Mouse (Mus musculus): Measurements from ENCODE around the gene Plekha4.
A peak's percentile ranks its signal among the peaks of the same experiment; 100 is the strongest.
"Not testable (repeated sequence)": the region's sequence is repeated elsewhere in the genome, so short reads cannot be mapped to it uniquely, and the experiment has no call there.

Gene Plekha4

GRCm38 (mm10) chr7:45525809-45526473 is at the start of gene Plekha4, which contains the start of gene Ppp1r15a:
Gene Plekha4 (plus strand): TSS chr7:45526330.
Gene Ppp1r15a (minus strand): TSS chr7:45526268.
- DNase-seq (ENCODE audit: low spot score in 2 of 2) = peak; percentile 95 to 96

GRCm38 (mm10) chr7:45476453-45476852 is 49.7 kb upstream of the Plekha4 start:
- no peak for DNase-seq (ENCODE audit: low spot score in 2 of 2)

- DNase-seq (ENCODE audit: low spot score in 2 of 2) = peak; percentile 68 to 80
These were observed 49.1 kb upstream of the Plekha4 start for GRCm38 (mm10) chr7:45477003-45477402.

GRCm38 (mm10) chr7:45478774-45479173 is 47.4 kb upstream of the Plekha4 start:
- DNase-seq (ENCODE audit: low spot score in 2 of 2) = no peak

DNA sequence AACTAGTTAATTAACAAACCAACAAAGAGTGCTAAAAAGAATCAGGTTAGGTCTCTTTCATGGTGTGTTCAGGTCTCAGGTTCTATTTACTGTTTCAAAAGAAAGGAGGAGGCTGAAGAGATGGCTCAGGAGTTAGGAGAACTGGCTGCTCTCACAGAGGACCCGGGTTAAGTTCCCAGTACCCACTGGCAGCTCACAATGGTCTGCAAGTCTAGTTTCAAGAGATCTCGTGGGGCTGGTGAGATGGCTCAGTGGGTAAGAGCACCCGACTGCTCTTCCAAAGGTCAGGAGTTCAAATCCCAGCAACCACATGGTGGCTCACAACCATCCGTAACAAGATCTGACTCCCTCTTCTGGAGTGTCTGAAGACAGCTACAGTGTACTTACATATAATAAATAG is 45.8 kb upstream of the Plekha4 start:
- DNase-seq (ENCODE audit: low spot score in 2 of 2) = not testable (repeated sequence)

- peak; percentile 79 to 82 for DNase-seq (ENCODE audit: low spot score in 2 of 2)
These were observed 44.7 kb upstream of the Plekha4 start, which contains the start of gene Tulp2 for GRCm38 (mm10) chr7:45481374-45481927. Gene Tulp2 (plus strand): TSS chr7:45481877.

DNA sequence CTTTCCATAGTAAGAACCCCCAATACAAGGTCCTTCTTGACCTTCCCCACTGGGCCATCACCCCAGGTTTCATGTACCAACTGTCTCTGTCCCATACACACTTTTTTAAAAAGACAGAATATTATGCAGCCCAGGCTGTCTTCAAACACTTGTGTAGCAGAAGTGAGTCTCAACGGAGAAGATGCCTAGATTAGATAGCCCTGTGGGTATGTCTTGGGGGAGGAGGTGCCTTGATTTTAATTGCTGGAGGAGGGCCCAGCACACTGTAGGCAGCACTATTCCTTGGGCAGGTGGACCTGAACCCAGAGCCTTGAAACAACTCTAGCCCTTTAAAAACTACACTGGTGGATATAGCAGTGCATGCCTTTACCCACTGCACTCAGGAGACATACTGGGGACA is 44.0 kb upstream of the Plekha4 start:
- no peak for DNase-seq (ENCODE audit: low spot score in 2 of 2)

DNA sequence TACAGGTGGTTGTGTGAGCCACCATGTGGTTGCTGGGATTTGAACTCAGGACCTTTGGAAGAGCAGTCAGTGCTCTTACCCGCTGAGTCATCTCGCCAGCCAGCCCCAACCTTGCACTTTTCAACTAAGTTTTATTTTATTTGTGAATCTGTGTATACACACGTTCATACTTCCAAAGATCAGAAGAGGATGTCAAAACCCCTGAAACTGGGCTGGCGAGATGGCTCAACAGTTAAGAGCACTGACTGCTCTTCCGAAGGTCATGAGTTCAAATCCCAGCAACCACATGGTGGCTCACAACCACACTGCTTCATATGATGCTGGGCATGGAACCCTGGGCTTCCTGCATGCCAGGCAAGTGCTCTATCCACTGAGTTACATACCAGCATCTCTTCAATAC is 41.1 kb upstream of the Plekha4 start:
- not testable (repeated sequence) for DNase-seq (ENCODE audit: low spot score in 2 of 2)

GRCm38 (mm10) chr7:45486158-45486557 is 40.0 kb upstream of the Plekha4 start:
- DNase-seq (ENCODE audit: low spot score in 2 of 2) = no peak

DNA sequence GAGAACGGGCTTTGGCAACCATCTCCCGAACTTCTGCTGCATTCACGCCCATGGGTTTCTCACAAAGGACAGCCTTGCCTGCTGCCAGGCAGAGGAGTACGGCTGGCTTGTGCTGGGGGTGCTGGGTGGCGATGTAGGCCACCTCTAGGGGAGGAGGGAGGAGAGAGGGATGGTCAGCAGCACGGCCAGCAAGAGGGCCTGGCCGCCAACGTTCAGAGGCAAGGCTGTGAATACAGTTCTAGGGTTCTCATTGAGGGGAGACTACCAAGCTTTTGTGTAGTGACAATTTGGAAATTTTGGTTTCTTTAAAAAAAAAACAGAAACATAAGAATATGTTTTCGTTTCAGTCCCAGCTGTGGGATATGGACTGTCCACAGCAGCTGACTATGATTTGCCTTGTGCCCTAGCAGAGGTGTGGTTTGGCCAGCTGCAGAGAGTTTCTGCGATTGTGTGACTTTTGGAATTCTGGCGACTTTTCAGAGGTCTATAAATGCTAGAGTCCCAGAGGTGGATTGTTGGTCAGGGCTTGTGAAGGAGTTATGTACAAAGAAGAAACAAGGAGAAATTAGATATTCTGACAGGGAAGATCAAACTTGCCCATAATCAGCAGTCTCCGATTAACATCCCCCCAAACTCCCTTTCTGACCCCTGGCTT is 39.2 kb upstream of the Plekha4 start, which contains the start of gene Gm45808:
Gene Gm45808, minus strand, starts transcription at position 51 of the 655 bp plus-strand sequence.
- DNase-seq (ENCODE audit: low spot score in 2 of 2) = no peak

GRCm38 (mm10) chr7:45487861-45488292 is 38.3 kb upstream of the Plekha4 start:
- DNase-seq (ENCODE audit: low spot score in 2 of 2) = no peak

GRCm38 (mm10) chr7:45488293-45489204 is 37.6 kb upstream of the Plekha4 start, which contains the start of gene Dhdh:
Gene Dhdh (minus strand): TSS chr7:45488805.
- peak; percentile 61 to 64 for DNase-seq (ENCODE audit: low spot score in 2 of 2)

GRCm38 (mm10) chr7:45489578-45489977 is 36.6 kb upstream of the Plekha4 start:
- no peak for DNase-seq (ENCODE audit: low spot score in 2 of 2)

GRCm38 (mm10) chr7:45490822-45491221 is 35.3 kb upstream of the Plekha4 start:
- no peak for DNase-seq (ENCODE audit: low spot score in 2 of 2)

DNA sequence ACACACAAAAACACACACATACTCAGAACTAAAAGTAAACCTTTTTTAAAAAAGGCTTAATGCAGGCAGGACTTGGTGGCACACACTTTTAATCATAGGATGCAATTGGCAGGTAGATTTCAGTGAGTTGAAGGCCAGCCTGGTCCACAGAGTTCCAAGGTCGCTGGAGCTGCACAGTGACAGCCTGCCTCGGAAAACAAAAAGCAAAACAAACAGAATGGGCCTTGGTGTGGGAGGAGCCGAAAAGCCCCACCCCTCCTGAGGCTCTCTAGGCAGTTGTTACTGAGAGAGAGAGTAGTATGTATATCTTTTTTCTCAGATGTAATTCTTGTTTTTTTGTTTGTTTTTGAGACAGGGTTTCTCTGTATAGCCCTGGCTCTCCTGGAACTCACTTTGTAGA is 34.9 kb upstream of the Plekha4 start:
- no peak for DNase-seq (ENCODE audit: low spot score in 2 of 2)

GRCm38 (mm10) chr7:45492225-45492844 is 33.8 kb upstream of the Plekha4 start:
- DNase-seq (ENCODE audit: low spot score in 2 of 2) = no peak

GRCm38 (mm10) chr7:45492951-45493350 is 33.2 kb upstream of the Plekha4 start:
- DNase-seq (ENCODE audit: low spot score in 2 of 2) = no peak

GRCm38 (mm10) chr7:45494548-45494947 is 31.6 kb upstream of the Plekha4 start:
- no peak for DNase-seq (ENCODE audit: low spot score in 2 of 2)

- no peak for DNase-seq (ENCODE audit: low spot score in 2 of 2)
These were observed 27.7 kb upstream of the Plekha4 start for GRCm38 (mm10) chr7:45498427-45498826.

DNA sequence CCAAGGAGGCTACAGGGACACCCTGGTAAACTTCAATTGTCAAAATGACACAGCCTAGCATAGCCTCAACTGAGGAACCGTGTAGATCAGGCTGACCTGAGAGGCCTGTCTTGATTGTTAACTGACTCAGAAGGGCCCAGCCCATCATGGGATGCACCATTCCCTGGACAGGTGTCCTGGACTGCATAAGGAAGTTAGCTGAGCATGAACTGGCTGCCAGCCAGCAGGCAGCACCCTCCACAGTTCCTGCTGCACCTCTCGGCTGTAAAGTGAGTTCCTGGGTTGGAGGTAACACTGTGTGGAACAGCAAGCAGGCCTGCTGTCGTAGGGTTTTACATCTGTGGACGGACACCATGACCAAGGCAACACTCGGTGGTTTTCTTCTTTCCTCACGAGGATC is 18.5 kb upstream of the Plekha4 start:
- no peak for DNase-seq (ENCODE audit: low spot score in 2 of 2)

- no peak for DNase-seq (ENCODE audit: low spot score in 2 of 2)
These were observed 17.6 kb upstream of the Plekha4 start for GRCm38 (mm10) chr7:45508561-45508960.

Measured in right cerebral cortex, postnatal 10 days (tissue).